Mouse (Mus musculus): ENCODE measurements around the gene Aacs.

The Aacs gene

GRCm38 (mm10) chr5:125492379-125493092, 16.9 kb downstream of the Aacs start:
- DNase-seq (ENCODE audit: low read depth) = no peak

GRCm38 (mm10) chr5:125493093-125493423, 17.4 kb downstream of the Aacs start:
- DNase-seq (ENCODE audit: low read depth) = no peak

DNA sequence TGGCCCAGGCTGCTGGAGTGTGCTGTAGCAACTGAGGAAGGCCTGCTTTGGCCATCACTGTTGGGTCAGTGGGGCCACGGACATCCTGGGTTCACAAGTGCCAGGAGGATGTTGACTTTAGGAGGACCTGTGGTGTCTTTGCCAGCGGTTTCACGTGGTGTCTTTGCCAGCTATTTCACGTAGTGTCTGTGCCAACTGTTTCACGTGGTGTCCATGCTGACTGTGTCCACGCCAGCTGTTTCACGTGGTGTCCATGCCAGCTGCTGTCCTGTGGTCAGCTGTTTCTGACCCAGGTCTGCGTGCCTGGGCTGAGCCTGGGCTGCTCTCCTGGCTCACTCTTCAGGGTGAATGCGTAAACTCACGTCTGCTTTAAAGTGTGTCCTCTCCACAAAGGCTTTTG, 20.0 kb downstream of the Aacs start:
- no peak for DNase-seq (ENCODE audit: low read depth)

- peak; percentile 73 for DNase-seq (ENCODE audit: low read depth)
Measured at GRCm38 (mm10) chr5:125497821-125498600, 22.4 kb downstream of the Aacs start.

DNA sequence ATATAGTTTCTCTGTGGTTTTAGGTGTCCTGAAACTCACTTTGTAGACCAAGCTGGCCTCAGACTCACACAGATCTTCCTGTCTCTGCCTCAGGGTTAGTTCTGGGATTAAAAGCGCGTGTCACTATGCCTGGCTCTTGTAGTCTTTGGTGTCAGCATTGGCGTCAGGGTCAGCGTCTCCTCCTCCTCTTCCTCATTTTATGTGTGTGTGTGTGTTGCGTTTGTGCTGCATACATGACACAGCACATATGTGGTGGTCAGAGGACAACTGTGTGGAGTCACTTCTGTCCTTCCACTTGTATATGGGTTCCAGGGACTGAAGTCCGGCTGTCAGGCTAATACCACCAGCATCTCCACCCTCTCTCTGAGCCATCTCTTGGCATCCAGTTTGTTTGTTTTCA, 25.9 kb downstream of the Aacs start:
- DNase-seq (ENCODE audit: low read depth) = no peak

GRCm38 (mm10) chr5:125502186-125502585, 26.6 kb downstream of the Aacs start:
- no peak for DNase-seq (ENCODE audit: low read depth)

DNA sequence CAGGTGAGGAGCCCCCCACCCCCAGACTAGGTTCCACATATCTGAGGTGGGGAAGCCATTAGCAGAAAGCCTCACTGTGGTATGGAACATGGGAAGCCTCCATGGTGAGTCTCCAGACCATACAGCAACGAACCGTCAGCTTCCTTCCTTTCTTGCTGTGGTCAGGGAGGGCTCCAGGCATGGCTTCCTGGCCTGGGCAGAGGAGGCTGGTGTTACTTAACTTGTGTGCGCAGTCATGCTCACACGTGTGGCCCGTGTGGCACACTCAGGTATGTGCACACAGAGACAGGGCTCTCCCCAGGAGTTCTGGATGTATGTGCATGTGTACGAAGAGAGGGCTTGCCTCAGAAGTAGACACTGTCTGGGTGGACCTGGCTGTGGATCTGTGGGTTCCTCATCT, 28.0 kb downstream of the Aacs start:
- no peak for DNase-seq (ENCODE audit: low read depth)

- DNase-seq (ENCODE audit: low read depth) = no peak
Measured at GRCm38 (mm10) chr5:125504692-125505091, 29.1 kb downstream of the Aacs start.

- no peak for DNase-seq (ENCODE audit: low read depth)
Measured at GRCm38 (mm10) chr5:125505968-125506367, 30.4 kb downstream of the Aacs start.

- peak; percentile 63 for DNase-seq (ENCODE audit: low read depth)
Measured at GRCm38 (mm10) chr5:125507582-125507981, 32.0 kb downstream of the Aacs start.

- DNase-seq (ENCODE audit: low read depth) = no peak
Measured at GRCm38 (mm10) chr5:125508006-125508405, 32.4 kb downstream of the Aacs start.

DNA sequence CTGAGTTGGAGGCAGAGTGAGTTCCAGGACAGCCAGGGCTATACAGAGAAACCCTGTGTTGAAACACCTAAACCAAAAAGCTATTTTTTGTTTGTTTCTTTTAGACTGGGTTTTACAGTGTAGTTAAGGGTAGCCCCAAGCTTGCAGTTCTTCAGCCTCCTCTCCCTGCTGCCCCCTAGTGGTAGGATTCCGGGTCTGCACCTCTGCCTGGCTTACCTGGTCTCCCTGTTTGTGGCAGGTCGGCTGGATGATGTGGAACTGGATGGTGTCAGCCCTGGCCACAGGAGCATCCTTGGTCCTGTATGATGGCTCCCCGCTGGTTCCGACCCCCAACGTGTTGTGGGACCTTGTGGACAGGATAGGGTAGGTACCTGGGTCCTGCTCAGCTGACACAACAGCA, 33.9 kb downstream of the Aacs start:
- DNase-seq (ENCODE audit: low read depth) = peak; percentile 68

DNA sequence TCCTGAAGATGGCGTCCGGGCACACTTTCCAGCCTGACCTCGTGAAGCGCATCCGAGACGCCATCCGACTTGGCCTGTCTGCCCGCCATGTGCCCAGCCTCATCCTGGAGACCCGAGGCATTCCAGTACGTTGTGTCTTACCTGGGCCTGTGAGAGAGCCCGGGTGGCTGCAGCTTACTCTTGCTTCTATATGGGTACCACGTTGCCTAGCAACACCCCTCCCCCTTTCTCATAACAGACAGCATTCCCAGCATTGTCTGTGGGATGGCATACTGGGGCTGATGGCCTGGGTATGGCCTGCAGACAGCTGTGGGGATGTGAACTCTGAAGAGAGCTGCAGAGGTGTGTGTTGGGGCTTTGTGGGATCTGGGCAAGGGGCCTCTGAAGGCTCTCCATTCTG, 39.4 kb downstream of the Aacs start:
- DNase-seq (ENCODE audit: low read depth) = no peak

DNA sequence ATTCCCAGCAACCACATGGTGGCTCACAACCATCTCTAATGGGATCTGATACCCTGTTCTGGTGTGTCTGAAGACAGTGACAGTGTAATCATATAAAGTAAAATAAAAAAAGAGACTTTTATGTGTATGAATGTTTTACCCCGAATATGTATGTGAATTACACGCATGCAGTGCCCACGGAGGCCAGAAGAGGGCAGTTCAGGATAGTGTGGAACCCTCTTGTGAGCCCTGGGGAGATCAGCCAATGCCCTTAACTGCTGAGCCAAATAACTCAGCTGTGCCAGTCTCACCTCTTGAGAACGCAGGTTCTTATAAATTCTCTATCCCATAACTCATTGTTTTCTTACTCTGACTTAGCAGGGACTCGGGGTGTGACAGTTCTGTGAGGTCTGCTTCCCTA, 43.0 kb downstream of the Aacs start:
- peak; percentile 65 for DNase-seq (ENCODE audit: low read depth)

- DNase-seq (ENCODE audit: low read depth) = no peak
Measured at GRCm38 (mm10) chr5:125520930-125521590, 45.4 kb downstream of the Aacs start.

- DNase-seq (ENCODE audit: low read depth) = no peak
Measured at GRCm38 (mm10) chr5:125523361-125523760, 47.7 kb downstream of the Aacs start.

DNA sequence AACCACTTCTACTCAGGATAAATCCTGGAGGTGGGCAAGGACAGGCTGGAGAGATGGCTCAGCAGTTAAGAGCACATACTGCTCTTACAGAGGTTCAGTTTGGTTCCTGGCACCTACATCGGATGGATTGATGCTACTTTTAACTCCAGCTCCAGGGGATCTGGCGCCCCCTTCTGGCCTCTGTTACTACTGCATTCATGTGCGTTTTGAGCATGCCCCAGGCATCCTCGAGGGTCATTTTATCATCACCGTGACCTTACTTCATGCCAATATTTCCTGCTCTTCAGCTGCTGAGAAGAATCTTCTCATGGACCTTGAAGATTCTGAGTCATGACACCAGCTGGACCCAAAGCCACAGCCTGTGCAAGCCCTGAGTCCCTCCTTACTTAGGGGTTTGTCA, 49.9 kb downstream of the Aacs start:
- no peak for DNase-seq (ENCODE audit: low read depth)

DNA sequence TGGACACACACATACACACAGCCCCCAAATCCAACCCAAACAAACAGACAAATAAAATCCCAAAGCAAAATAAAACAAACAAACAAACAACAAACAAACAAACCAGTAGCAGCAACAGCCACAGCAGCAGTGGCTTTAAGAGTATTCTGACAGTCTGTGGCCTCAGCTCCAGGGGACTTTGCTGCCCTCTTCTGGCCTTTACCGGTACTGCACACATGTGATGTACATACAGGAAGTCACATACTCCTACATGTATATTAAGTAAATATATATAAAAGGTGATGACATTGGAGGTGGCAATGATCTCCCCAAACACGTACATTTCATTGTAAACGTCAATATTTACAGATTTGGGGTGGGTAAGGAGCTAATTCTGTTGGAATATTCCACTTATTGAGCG, 50.9 kb downstream of the Aacs start:
- peak; percentile 57 for DNase-seq (ENCODE audit: low read depth)

DNA sequence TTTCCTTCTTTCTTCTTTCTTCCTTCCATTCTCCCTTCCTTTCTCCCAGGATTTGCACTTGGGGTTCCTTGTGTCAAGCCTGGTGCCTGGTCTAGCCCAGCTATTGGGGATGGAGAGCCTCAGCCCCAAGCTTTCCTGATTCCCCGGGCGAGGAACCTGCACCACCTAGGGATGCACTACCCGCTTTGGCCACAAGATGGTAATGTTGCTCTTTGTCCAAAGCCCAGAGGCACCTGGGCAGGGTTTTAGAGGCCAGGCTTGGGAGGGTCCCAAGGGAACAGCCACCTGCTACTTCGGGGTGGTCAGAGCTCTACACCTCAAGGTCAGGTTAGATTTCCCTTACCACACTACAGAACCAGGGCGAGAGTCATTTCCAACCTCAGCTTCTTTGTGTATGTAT, 53.5 kb downstream of the Aacs start:
- DNase-seq (ENCODE audit: low read depth) = peak; percentile 79

- no peak for DNase-seq (ENCODE audit: low read depth)
Measured at GRCm38 (mm10) chr5:125531634-125532033, 56.0 kb downstream of the Aacs start, which contains the start of gene Tmem132b. TSS of gene Tmem132b (plus strand) at chr5:125531774.

GRCm38 (mm10) chr5:125532191-125532544, 56.6 kb downstream of the Aacs start:
- DNase-seq (ENCODE audit: low read depth) = no peak

DNA sequence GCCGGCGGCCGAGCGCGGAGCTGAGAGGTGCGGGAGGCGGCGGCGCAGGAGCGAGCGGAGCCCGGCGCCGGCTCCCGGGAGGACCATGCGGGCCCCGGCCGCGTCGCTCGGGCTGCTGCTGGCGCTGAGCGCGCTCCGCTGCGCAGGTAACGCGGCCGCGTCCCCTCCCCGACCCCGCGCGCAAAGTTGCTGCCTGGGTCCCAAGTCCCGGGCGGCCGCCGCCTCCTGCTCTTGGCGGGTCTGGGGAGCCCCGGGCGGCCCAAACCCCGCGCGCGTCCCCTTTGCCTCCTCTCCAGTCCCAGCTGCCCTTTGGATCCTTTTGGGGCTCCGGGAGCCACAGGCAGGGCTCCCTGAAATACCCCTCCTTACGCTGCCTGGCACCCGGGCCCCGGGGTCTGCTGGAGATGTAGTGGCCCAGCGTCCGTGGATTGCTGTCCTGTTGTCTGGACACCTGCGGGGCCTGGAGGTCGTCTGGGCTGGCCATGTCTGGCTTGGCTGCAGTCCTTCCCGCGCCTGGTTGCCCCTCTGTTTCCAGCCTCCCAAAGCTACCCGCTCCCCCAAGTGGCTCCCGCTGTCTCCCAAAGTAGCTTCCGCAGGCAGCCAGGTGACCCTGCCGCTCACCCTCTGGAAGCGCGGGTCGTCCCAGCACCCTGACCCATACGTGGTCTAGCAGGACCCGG, 57.1 kb downstream of the Aacs start:
- DNase-seq (ENCODE audit: low read depth) = no peak

Data from NIH3T3 (cell line).